Mouse (Mus musculus): ENCODE results near the gene Rbm20. TPM values are rescaled to one million over a fixed set of nuclear protein-coding genes. Genes with fewer than 3 reads are reported as not detected.

Rbm20 gene
- polyA plus RNA-seq, 1 experiment from 2014 or later: 4.9 TPM

DNA sequence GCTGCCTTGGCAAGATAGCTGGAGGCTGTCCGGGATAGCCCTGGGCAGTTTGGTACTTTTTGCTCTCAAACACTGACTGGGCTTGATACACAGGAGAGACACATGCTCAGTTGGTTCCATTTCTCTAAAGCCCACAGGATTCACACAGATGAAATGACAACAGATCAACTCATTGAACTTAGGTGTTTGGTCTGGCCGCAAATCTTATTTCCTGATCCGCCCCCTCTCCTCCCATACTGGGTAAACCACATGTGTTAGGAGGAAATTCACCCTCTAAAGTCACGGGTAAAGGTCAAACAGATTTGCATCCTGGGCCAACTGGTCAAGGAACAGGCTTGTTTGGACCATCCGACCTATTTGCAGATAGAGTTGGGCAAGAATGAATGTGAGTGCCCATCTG lies 212.4 kb downstream of the Rbm20 start:
- no peak overlapping the region for H3K4me2 ChIP-seq (replicated peaks)
- H3K36me3 ChIP-seq: no peaks in the 10 kb centered on the region
- H3K27me3 ChIP-seq: no peaks in the 10 kb centered on the region
- no peak overlapping the region for H3K4me3 ChIP-seq
- no peak overlapping the region for H3K27ac ChIP-seq (replicated peaks)
- no peaks in the 10 kb centered on the region for H3K9me3 ChIP-seq
- no peak for ATAC-seq (replicated peaks)
- H3K9ac ChIP-seq (replicated peaks): no peak overlapping the region
- WGBS: 85% methylated on average over 5 of the region's 5 CpGs
- peaks cover 4% of the 10 kb centered on the region for H3K4me1 ChIP-seq

DNA sequence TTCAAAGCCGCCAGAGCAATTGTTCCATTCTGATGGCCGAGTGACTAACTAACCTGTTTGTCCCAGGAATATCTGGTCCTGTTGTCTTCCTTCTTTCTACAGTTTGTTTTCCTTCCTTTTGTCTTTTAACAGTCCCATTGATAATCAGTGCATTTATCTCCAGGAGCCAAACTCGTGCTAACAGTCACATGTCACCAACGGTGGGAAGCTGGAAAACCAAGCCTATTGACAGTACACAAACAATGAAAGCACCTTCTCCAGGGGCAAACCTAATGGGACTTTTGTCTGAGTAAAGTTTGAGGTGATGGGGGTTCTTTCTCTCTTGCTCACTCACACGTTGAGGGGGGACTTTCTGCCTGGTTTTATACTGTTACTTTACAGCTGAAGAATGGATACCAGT lies 213.2 kb downstream of the Rbm20 start:
- H3K36me3 ChIP-seq: no peaks in the 10 kb centered on the region
- no peak overlapping the region for H3K4me3 ChIP-seq
- H3K9me3 ChIP-seq: no peaks in the 10 kb centered on the region
- H3K4me1 ChIP-seq: peaks cover 4% of the 10 kb centered on the region
- no peak overlapping the region for H3K27ac ChIP-seq (replicated peaks)
- 53% methylated on average over 5 of the region's 5 CpGs for WGBS
- no peak for ATAC-seq (replicated peaks)
- H3K27me3 ChIP-seq: no peaks in the 10 kb centered on the region
- no peak overlapping the region for H3K9ac ChIP-seq (replicated peaks)
- H3K4me2 ChIP-seq (replicated peaks): no peak overlapping the region

GRCm38 (mm10) chr19:53890781-53891251 lies 213.7 kb downstream of the Rbm20 start:
- Histone ChIP-seq H3K27ac (replicated peaks) (no peak overlapping the region), H3K4me2 (replicated peaks) (no peak overlapping the region), H3K27me3 (no peaks in the 10 kb centered on the region), H3K36me3 (no peaks in the 10 kb centered on the region), H3K9ac (replicated peaks) (no peak overlapping the region), H3K9me3 (no peaks in the 10 kb centered on the region), H3K4me1 (no peaks in the 10 kb centered on the region), H3K4me3 (no peak overlapping the region)
- WGBS: 79% methylated on average over 5 of the region's 5 CpGs
- ATAC-seq (replicated peaks): no peak

GRCm38 (mm10) chr19:53891569-53891968 lies 214.5 kb downstream of the Rbm20 start:
- Histone ChIP-seq H3K4me2 (replicated peaks) (no peak overlapping the region), H3K4me3 (no peak overlapping the region), H3K27ac (replicated peaks) (no peak overlapping the region), H3K9ac (replicated peaks) (no peak overlapping the region), H3K36me3 (no peaks in the 10 kb centered on the region), H3K27me3 (no peaks in the 10 kb centered on the region), H3K9me3 (no peaks in the 10 kb centered on the region), H3K4me1 (no peaks in the 10 kb centered on the region)
- 92% methylated on average over 2 of the region's 2 CpGs for WGBS
- ATAC-seq (replicated peaks): no peak

GRCm38 (mm10) chr19:53892061-53892460 lies 215.0 kb downstream of the Rbm20 start, which contains the start of gene Pdcd4:
Gene Pdcd4 (plus strand): TSS chr19:53892231.
- no peak within 1 kb of the TSS for H3K4me3 ChIP-seq
- no peaks in the 10 kb centered on the region for H3K4me1 ChIP-seq
- no peaks in the 10 kb centered on the region for H3K9me3 ChIP-seq
- H3K27me3 ChIP-seq: no peaks in the 10 kb centered on the region
- no peak within 1 kb of the TSS for H3K4me2 ChIP-seq (replicated peaks)
- no peak within 1 kb of the TSS for H3K9ac ChIP-seq (replicated peaks)
- H3K36me3 ChIP-seq: no peaks in the 10 kb centered on the region
- no peak for ATAC-seq (replicated peaks)
- 40% methylated on average over 3 of the region's 3 CpGs for WGBS
- H3K27ac ChIP-seq (replicated peaks): no peak within 1 kb of the TSS

DNA sequence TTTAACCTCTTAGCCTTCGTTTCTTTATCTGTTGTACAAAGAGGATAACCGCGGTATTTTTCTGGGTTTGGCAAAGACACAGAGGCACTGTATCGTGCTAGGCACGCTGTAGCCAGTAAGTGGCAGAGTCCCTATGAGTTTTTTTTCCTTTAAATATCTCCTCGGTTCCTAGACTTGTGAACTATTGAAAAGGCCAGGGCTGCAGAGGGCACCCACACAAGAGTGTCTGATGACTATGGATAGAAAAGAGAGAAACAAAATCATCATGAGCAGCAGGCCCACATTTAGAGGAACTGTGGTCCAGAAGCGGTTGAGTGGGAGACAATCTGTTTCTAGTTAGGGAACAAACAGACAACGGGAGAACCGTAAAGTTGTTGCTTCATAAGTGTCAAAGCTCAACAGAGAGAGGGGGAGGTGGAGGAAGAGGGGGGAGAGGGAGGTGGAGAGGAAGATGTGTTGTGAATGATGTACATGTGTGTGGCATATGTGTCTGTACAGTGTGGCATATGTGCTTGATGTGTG lies 215.8 kb downstream of the Rbm20 start:
- Histone ChIP-seq H3K4me2 (replicated peaks) (no peak overlapping the region), H3K27me3 (no peaks in the 10 kb centered on the region), H3K9ac (replicated peaks) (no peak overlapping the region), H3K4me3 (no peak overlapping the region), H3K4me1 (no peaks in the 10 kb centered on the region), H3K27ac (replicated peaks) (no peak overlapping the region), H3K9me3 (no peaks in the 10 kb centered on the region), H3K36me3 (no peaks in the 10 kb centered on the region)
- 72% methylated on average over 9 of the region's 9 CpGs for WGBS
- no peak for ATAC-seq (replicated peaks)

DNA sequence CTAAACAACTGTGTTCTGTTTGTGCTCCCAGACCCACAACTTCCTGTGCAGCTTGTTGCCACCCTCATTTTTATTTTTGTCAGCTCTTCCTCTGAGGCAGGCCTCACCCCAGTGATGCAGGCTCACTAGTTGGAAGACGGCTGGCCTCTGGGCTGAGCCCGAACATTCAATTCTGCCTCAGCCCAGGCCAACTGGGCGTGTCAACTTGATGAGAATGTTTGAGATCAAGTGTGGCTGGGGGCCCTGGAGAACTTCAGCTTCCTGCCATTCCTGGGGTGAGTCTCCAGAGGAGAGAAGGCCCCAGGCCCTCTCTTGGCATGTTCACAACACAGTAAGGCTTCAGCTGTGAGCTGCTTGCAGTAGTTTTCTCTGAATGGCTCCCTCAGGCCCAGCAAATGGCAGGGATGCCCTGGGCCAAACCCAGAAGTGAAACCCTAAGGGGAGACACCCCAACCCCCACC lies 216.6 kb downstream of the Rbm20 start:
- Histone ChIP-seq H3K4me3 (no peak overlapping the region), H3K4me2 (replicated peaks) (no peak overlapping the region), H3K36me3 (no peaks in the 10 kb centered on the region), H3K4me1 (no peaks in the 10 kb centered on the region), H3K27ac (replicated peaks) (no peak overlapping the region), H3K27me3 (no peaks in the 10 kb centered on the region), H3K9me3 (no peaks in the 10 kb centered on the region), H3K9ac (replicated peaks) (no peak overlapping the region)
- 82% methylated on average over 3 of the region's 3 CpGs for WGBS
- ATAC-seq (replicated peaks): no peak

DNA sequence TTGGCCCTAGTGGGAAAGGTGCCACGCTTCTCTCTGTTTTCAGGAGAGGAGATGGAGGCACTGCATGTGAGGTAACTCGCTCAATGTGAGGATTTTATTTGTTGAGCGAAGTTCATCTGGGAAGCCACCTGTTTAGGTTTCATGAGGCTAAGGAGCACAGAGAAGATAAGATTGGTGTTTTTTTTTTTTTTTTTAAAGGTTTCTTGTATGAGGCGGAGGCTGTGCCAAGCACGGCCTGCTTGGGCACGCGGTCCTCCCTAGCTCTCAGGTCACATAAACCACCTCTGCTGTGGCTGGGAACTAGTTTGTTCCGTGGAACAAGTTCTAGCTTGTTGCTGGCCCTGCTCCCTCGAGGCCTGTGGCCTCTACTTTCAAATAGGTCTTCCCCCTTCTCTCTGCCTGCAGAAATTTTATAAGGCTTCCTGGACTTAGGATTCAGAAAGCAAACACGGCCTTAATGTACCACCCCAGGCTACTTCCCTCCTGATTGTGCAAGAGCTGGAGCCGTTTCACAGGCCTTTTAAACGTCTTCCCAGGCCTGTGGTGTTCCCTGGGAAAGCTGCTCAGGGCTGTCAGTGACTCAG lies 217.5 kb downstream of the Rbm20 start:
- Histone ChIP-seq H3K4me1 (no peaks in the 10 kb centered on the region), H3K9ac (replicated peaks) (no peak overlapping the region), H3K27ac (replicated peaks) (no peak overlapping the region), H3K36me3 (no peaks in the 10 kb centered on the region), H3K4me3 (no peak overlapping the region), H3K9me3 (no peaks in the 10 kb centered on the region), H3K4me2 (replicated peaks) (no peak overlapping the region), H3K27me3 (no peaks in the 10 kb centered on the region)
- WGBS: 82% methylated on average over 12 of the region's 12 CpGs
- ATAC-seq (replicated peaks): no peak

DNA sequence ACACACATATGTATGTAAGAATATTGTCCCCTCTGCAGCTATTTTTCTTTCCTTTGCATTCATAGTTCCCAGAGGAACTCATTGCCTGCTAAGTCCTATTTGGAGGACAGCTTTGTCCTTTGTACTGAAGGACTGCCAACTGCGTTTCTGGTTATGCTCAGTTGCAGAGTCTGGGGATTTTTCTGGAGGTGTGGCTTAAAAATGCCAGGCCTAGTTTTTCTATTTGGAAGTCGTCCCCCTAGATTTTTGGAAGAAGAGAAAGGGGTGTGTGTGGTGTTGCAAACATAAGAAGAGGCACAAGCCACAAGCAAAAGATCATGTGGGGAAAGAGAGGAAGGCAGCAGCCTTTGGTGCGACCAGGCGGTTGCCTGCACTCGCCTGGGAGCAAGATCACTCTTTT lies 220.9 kb downstream of the Rbm20 start:
- H3K4me2 ChIP-seq (replicated peaks): no peak overlapping the region
- H3K36me3 ChIP-seq: no peaks in the 10 kb centered on the region
- ATAC-seq (replicated peaks): no peak
- H3K4me3 ChIP-seq: no peak overlapping the region
- no peak overlapping the region for H3K9ac ChIP-seq (replicated peaks)
- WGBS: 83% methylated on average over 5 of the region's 5 CpGs
- no peak overlapping the region for H3K27ac ChIP-seq (replicated peaks)
- H3K27me3 ChIP-seq: no peaks in the 10 kb centered on the region
- no peaks in the 10 kb centered on the region for H3K9me3 ChIP-seq
- peaks cover 4% of the 10 kb centered on the region for H3K4me1 ChIP-seq

- no peak overlapping the region for H3K27ac ChIP-seq (replicated peaks)
- H3K27me3 ChIP-seq: no peaks in the 10 kb centered on the region
- WGBS: 75% methylated on average over 4 of the region's 4 CpGs
- peaks cover 4% of the 10 kb centered on the region for H3K4me1 ChIP-seq
- H3K4me2 ChIP-seq (replicated peaks): no peak overlapping the region
- no peaks in the 10 kb centered on the region for H3K9me3 ChIP-seq
- H3K4me3 ChIP-seq: no peak overlapping the region
- no peak overlapping the region for H3K9ac ChIP-seq (replicated peaks)
- ATAC-seq (replicated peaks): no peak
- H3K36me3 ChIP-seq: no peaks in the 10 kb centered on the region
Observed at GRCm38 (mm10) chr19:53898498-53898897, 221.4 kb downstream of the Rbm20 start.

GRCm38 (mm10) chr19:53898970-53899900 lies 222.1 kb downstream of the Rbm20 start:
- 76% methylated on average over 25 of the region's 25 CpGs for WGBS
- ATAC-seq (replicated peaks): no peak
- Histone ChIP-seq H3K9ac (replicated peaks) (no peak overlapping the region), H3K27ac (replicated peaks) (no peak overlapping the region), H3K9me3 (no peaks in the 10 kb centered on the region), H3K27me3 (no peaks in the 10 kb centered on the region), H3K4me1 (peaks cover 4% of the 10 kb centered on the region), H3K4me3 (no peak overlapping the region), H3K36me3 (no peaks in the 10 kb centered on the region), H3K4me2 (replicated peaks) (no peak overlapping the region)

- Histone ChIP-seq H3K27me3 (no peaks in the 10 kb centered on the region), H3K27ac (replicated peaks) (no peak overlapping the region), H3K4me1 (peaks cover 12% of the 10 kb centered on the region), H3K4me2 (replicated peaks) (no peak overlapping the region), H3K9ac (replicated peaks) (no peak overlapping the region), H3K9me3 (no peaks in the 10 kb centered on the region), H3K36me3 (no peaks in the 10 kb centered on the region), H3K4me3 (no peak overlapping the region)
- no peak for ATAC-seq (replicated peaks)
- 88% methylated on average over 14 of the region's 14 CpGs for WGBS
Observed at GRCm38 (mm10) chr19:53899941-53900610, 223.0 kb downstream of the Rbm20 start.
